Mouse (Mus musculus): ENCODE measurements at regions not wholly inside any gene's neighbourhood (a gene's known extent, or its start where the extent isn't known, plus 50 kb on each side); places are given as distances from the start of the nearest gene placed in this dataset.

DNA sequence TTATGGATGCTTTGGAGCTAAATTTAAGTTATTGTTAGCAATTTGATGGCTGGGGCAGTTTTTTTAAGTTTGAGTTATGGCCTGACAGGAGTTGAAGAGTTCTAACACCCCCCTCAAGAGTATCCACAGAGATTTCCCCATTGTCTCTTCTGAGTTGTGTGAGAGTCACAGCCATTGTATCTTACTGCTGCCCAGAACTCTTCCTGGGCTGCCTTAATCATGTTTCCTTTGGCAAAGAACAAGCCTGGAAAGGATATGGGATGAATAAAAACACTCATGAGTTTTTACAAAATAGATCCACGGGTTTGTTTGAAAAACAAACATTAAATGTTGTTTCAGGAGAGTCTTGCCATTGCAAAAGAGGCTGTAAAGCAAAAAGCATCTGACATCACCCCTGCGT lies 343.5 kb upstream of the Gm11146 start:
- TF ChIP-seq CTCF (IDR thresholded peaks at IDR 0.05; ENCODE audit: low read depth, low read length): no peak
- TF ChIP-seq POLR2A (IDR thresholded peaks at IDR 0.05; ENCODE audit: extremely low read depth, insufficient read depth, low read length): no peak
